Mouse (Mus musculus) neutrophil, adult 83 days (primary cell): ENCODE measurements around the gene Sept14. TPM values are rescaled to one million over a fixed set of nuclear protein-coding genes. Genes with fewer than 3 reads are reported as not detected.

Experiments used
- total RNA-seq, 2 experiments: library from RNA; stranded (reverse); gene quantifications; one replicate each; pipeline ENCODE4 v1.2.4; 2023

Gene Sept14
- not detected for total RNA-seq

DNA sequence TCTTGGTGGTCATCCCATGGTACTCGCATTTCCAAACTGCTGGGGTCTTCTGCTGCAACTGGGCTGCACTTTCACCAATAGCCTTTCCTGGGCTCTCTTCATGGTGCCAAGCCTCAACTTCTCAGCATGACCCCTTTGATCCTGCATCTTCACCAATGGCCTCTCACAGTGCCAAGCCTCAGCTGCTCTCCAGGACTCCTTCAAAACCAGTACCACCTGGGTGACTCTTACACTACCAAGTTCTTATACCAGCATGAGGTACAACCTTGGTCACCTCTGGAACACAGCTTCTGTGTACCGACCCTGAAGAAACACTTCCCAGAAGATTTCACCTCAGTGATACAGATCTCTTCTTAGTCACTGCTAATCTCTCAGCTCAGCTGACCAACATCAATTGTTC lies at the start of gene Sept14:
TSS of gene Sept14 (minus strand) at position 101 of the 400 bp plus-strand sequence.

DNA sequence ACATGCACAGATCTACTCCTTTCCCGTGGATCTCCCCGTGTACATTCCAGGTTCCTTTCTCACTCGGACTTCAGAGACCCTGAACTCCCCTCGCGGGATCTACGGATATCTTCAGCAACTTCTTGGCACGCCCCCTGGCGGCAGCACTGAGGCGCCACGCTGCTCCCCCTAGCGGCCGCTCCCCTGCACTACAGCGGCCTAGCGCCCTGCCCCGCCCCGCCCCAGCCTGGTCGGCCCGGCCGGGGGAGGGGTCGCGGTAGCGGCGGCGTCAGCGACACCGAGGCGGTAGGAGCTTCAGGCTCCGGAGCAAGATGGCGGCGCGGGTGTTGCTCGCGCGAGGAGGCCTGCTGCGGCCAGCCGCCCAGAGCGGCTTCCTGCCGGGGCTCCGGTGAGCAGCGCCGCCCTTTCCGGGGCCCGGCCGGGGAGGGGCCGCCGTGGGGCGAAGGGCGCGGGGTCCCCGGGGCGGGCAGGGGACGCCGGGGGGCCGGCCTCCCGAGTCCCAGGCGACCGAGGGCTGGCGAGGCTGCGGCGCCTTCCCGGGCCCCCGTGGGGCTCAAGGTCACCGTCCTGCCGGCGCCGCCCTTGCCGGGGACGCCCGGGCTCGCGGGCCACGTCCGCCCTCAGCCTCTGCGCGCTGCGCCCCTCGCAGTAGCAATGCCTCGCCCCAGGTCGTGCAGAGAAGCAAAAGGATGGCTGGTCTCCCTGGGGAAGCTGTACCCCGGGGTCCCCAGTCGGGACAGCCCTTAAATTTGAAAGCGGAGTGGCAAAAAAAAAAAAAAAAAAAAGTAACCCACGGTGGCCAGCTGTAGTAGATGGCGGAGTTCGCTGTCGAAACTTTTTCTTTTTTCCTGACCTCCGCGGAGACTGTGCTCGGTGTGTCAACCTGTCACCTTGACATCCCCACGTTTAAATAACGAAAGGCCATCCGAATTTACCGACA lies 16.8 kb upstream of the Sept14 start, which contains the start of gene Nipsnap2:
TSS of gene Nipsnap2 (plus strand) at position 230 of the 940 bp plus-strand sequence.

DNA sequence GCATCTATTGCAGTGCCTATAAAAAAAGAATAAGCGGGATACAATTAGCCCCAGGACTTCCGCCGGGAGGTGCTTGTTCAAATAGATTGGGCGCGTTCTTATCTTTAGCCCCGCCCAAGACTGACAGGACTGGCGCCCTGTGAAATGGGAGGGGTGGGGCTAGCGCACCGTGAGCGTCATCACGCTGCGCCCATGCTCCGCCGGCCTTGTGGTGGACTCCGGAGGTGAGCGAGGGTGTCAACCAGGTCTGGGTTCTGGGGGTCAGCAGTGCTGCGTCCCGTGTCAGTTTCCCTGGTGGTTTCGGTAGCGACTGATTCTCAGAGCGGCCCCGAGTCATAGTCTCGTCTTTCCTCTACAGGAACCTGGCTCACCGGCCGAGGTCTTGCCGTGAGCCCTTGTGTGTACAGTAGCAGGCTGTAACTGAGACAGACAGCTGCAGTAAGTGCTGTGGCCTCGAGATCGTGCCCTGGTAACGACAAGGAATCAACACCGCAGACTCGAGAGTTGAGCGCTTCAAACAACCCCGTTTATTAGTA lies 7.1 kb upstream of the Sept14 start, which contains the start of gene Mrps17:
TSS of gene Mrps17 (plus strand) at position 172 of the 536 bp plus-strand sequence.

DNA sequence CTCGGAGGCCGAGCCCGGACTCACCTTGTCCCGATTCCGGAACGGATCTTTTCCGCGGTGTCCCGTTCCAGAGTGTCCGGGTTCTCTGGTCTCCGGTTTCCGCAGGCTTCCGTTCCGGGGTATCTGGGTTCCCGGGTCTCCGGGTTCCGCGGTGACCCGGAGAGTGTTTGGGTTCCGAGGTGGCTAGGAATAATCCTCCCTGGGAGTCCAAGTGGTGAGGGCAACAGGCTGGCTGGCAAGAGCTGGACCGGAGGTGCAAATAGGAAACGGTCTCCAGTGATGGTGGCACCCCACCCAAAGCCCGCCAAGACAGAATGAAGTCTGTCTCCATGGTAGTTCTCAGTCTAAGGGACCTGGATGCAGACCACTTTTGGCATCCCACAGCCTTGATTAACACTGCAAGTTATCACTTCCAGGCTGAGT lies 38.3 kb downstream of the Sept14 start, which contains the start of gene Zfp11:
TSS of gene Zfp11 (minus strand) at position 64 of the 423 bp plus-strand sequence.

Other genes starting within 250 kb of the Sept14 start
- gene Sfswap, start 207.3 kb downstream of the Sept14 start, total RNA-seq, result 10 to 100 TPM; 70.7 to 74.3 TPM
- under 1 TPM; 0.46 TPM for gene Mmp17, start 124.3 kb downstream of the Sept14 start, total RNA-seq
- 1 to 10 TPM in 1 of 2 experiments, under 1 TPM in 1; 0.88 to 1.3 TPM for gene Zfp11, start 38.4 kb downstream of the Sept14 start, total RNA-seq
- 10 to 100 TPM; 42.5 to 52.9 TPM for gene Mrps17, start 7.0 kb upstream of the Sept14 start, total RNA-seq
- 10 to 100 TPM; 30.6 to 32.4 TPM for gene Nipsnap2, start 16.6 kb upstream of the Sept14 start, total RNA-seq
- 1 to 10 TPM; 5.8 to 7.3 TPM for gene Psph, start 78.9 kb upstream of the Sept14 start, total RNA-seq
- 1 to 10 TPM; 3.9 to 4.8 TPM for gene Sumf2, start 138.5 kb upstream of the Sept14 start, total RNA-seq
- 100 to 1,000 TPM; 135 to 140 TPM for gene Chchd2, start 179.0 kb upstream of the Sept14 start, total RNA-seq
- gene Zbed5, start 187.2 kb upstream of the Sept14 start, total RNA-seq, result not detected
- gene Phkg1, start 190.0 kb upstream of the Sept14 start, total RNA-seq, result under 1 TPM; 0.48 to 0.97 TPM
- 1 to 10 TPM; 1.5 to 1.8 TPM for gene Nupr1l, start 200.0 kb upstream of the Sept14 start, total RNA-seq
- gene Vkorc1l1, start 233.5 kb upstream of the Sept14 start, total RNA-seq, result 10 to 100 TPM; 18.1 to 21.5 TPM